Mouse (Mus musculus): ENCODE measurements around the gene Pcgf2. TPM values are rescaled to one million over a fixed set of nuclear protein-coding genes. Genes with fewer than 3 reads are reported as not detected.

The Pcgf2 gene
- total and polyA plus RNA-seq, 3 experiments: 0.99 to 19.5 (median 5.6) TPM

- Histone ChIP-seq H3K36me3 (replicated peaks in 1 of 2; ENCODE audit: control insufficient read depth in 1 of 2, insufficient read depth in 1 of 2, low read length in 1 of 2) (peaks cover 93 to 99% of the 10 kb centered on the region in 2 experiments), H3K4me2 (ENCODE audit: insufficient read depth, low read depth, poor library complexity, severe bottlenecking) (no peak overlapping the region), H3K4me3 (replicated peaks in 1 of 3; ENCODE audit: low read depth in 2 of 3, low read length in 2 of 3, poor library complexity in 1 of 3) (no peak overlapping the region), H3K9ac (ENCODE audit: insufficient read depth, low read depth) (no peak overlapping the region), H3K27ac (ENCODE audit: insufficient read depth, low read depth) (no peak overlapping the region), H3K79me2 (replicated peaks; ENCODE audit: control insufficient read depth, extremely low read depth, insufficient read depth, poor library complexity, severe bottlenecking) (no peaks in the 10 kb centered on the region), H3K9me3 (replicated peaks; ENCODE audit: low read length) (no peaks in the 10 kb centered on the region), H3K4me1 (ENCODE audit: control insufficient read depth in 1 of 2, insufficient read depth in 2 of 2) (no peaks in the 10 kb centered on the region), H3K27me3 (replicated peaks) (no peaks in the 10 kb centered on the region)
- no peak for TF ChIP-seq NRF1 (IDR thresholded peaks at IDR 0.05; ENCODE audit: low read depth, low read length)
- no peak for TF ChIP-seq MAZ (IDR thresholded peaks at IDR 0.05; ENCODE audit: low read depth, low read length)
- TF ChIP-seq ELF1 (IDR thresholded peaks at IDR 0.05; ENCODE audit: low read depth, low read length): no peak
- dilution Hi-C loops (cut with MboI; ENCODE audit: extremely low pct_ligation_motif_present, extremely low pct_unique_long_range_greater_than_20kb, low sequenced_read_pairs): no loop called here
- DNase-seq (ENCODE audit: extremely low read depth): no peak
- in situ Hi-C loops (cut with MboI; ENCODE audit: low pct_ligation_motif_present, low pct_unique_long_range_greater_than_20kb, low sequenced_read_pairs): no loop called here
Measured at GRCm38 (mm10) chr11:97677381-97677780, 22.9 kb downstream of the Pcgf2 start.

- no peaks in the 10 kb centered on the region for H3K27me3 ChIP-seq (replicated peaks)
- DNase-seq (ENCODE audit: extremely low read depth): no peak
- H3K4me1 ChIP-seq (ENCODE audit: control insufficient read depth in 1 of 2, insufficient read depth in 2 of 2): peaks cover 0 to under 1% of the 10 kb centered on the region in 2 experiments; a peak in 1 of 4 replicates
- no peak overlapping the region for H3K9ac ChIP-seq (ENCODE audit: insufficient read depth, low read depth)
- H3K79me2 ChIP-seq (replicated peaks; ENCODE audit: control insufficient read depth, extremely low read depth, insufficient read depth, poor library complexity, severe bottlenecking): no peaks in the 10 kb centered on the region
- peaks cover 94 to 99% of the 10 kb centered on the region in 2 experiments for H3K36me3 ChIP-seq (replicated peaks in 1 of 2; ENCODE audit: control insufficient read depth in 1 of 2, insufficient read depth in 1 of 2, low read length in 1 of 2)
- H3K4me2 ChIP-seq (ENCODE audit: insufficient read depth, low read depth, poor library complexity, severe bottlenecking): no peak overlapping the region
- in situ Hi-C loops (cut with MboI; ENCODE audit: low pct_ligation_motif_present, low pct_unique_long_range_greater_than_20kb, low sequenced_read_pairs) (no loop called here), dilution Hi-C loops (cut with MboI; ENCODE audit: extremely low pct_ligation_motif_present, extremely low pct_unique_long_range_greater_than_20kb, low sequenced_read_pairs) (no loop called here)
- TF ChIP-seq CHD1 (IDR thresholded peaks at IDR 0.05; ENCODE audit: low read depth, low read length) (no peak), ZC3H11A (IDR thresholded peaks at IDR 0.05; ENCODE audit: low read depth, low read length) (no peak), MAX (IDR thresholded peaks at IDR 0.05; ENCODE audit: low read length) (no peak)
- no peak overlapping the region for H3K27ac ChIP-seq (ENCODE audit: insufficient read depth, low read depth)
- H3K4me3 ChIP-seq (replicated peaks in 1 of 3; ENCODE audit: low read depth in 2 of 3, low read length in 2 of 3, poor library complexity in 1 of 3): no peak overlapping the region
- H3K9me3 ChIP-seq (replicated peaks; ENCODE audit: low read length): no peaks in the 10 kb centered on the region
Measured at GRCm38 (mm10) chr11:97676050-97676754, 24.1 kb downstream of the Pcgf2 start.

GRCm38 (mm10) chr11:97673148-97673547, 27.1 kb downstream of the Pcgf2 start:
- Histone ChIP-seq H3K4me2 (ENCODE audit: insufficient read depth, low read depth, poor library complexity, severe bottlenecking) (no peak overlapping the region), H3K27ac (ENCODE audit: insufficient read depth, low read depth) (no peak overlapping the region), H3K36me3 (replicated peaks in 1 of 2; ENCODE audit: control insufficient read depth in 1 of 2, insufficient read depth in 1 of 2, low read length in 1 of 2) (peaks cover 99 to 100% of the 10 kb centered on the region in 2 experiments), H3K9ac (ENCODE audit: insufficient read depth, low read depth) (no peak overlapping the region), H3K4me3 (replicated peaks in 1 of 3; ENCODE audit: low read depth in 2 of 3, low read length in 2 of 3, poor library complexity in 1 of 3) (no peak overlapping the region), H3K27me3 (replicated peaks) (no peaks in the 10 kb centered on the region), H3K9me3 (replicated peaks; ENCODE audit: low read length) (no peaks in the 10 kb centered on the region), H3K4me1 (ENCODE audit: control insufficient read depth in 1 of 2, insufficient read depth in 2 of 2) (peaks cover 3 to 20% of the 10 kb centered on the region in 2 experiments; a peak in 1 of 4 replicates), H3K79me2 (replicated peaks; ENCODE audit: control insufficient read depth, extremely low read depth, insufficient read depth, poor library complexity, severe bottlenecking) (no peaks in the 10 kb centered on the region)
- DNase-seq (ENCODE audit: extremely low read depth): no peak
- dilution Hi-C loops (cut with MboI; ENCODE audit: extremely low pct_ligation_motif_present, extremely low pct_unique_long_range_greater_than_20kb, low sequenced_read_pairs): no loop called here
- in situ Hi-C loops (cut with MboI; ENCODE audit: low pct_ligation_motif_present, low pct_unique_long_range_greater_than_20kb, low sequenced_read_pairs): no loop called here
- TF ChIP-seq JUND (conservative IDR thresholded peaks at IDR 0.05; ENCODE audit: low read depth, low read length) (no peak), SIN3A (IDR thresholded peaks at IDR 0.05; ENCODE audit: low read length) (no peak), MEF2A (IDR thresholded peaks at IDR 0.05; ENCODE audit: borderline replicate concordance, low read depth, low read length) (no peak), KAT2A (IDR thresholded peaks at IDR 0.05; ENCODE audit: insufficient replicate concordance, low read length) (no peak), CHD2 (IDR thresholded peaks at IDR 0.05; ENCODE audit: low read length) (no peak), ZMIZ1 (IDR thresholded peaks at IDR 0.05; ENCODE audit: low read depth, low read length) (no peak)

Data from CH12.LX (cell line).